Mouse (Mus musculus): Measurements from ENCODE around the gene Asb16. TPM values are rescaled to one million over a fixed set of nuclear protein-coding genes. Genes with fewer than 3 reads are reported as not detected.

Gene Asb16
- polyA plus RNA-seq, 1 experiment from 2014 or later, result 0.08 TPM

DNA sequence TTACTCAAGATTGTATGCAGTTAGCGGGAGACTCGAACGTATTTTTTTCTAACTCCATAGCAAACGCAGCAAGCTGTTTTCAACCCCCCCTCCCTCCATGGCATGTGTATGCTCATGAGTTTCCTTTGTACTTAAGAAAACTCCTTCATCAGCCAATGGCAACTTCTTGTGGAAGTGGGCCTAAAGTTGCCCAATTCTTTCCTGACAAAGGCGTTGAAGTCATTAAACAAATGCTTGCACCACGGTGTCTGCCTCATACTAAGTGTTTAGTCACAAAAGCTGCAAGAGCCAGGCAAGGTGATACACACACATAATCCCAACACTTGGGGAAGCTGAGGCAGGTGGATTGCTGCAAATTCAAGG lies 22.3 kb upstream of the Asb16 start:
- 89% methylated on average over 6 of the region's 6 CpGs for WGBS
- Histone ChIP-seq H3K9me3 (0 out of 2 replicates have a peak, but pooled peaks cover 3% of the 10 kb centered on the region), H3K27me3 (ENCODE audit: insufficient read depth, poor library complexity, severe bottlenecking) (peaks cover 19% of the 10 kb centered on the region), H3K27ac (no peak overlapping the region), H3K4me3 (no peak overlapping the region), H3K36me3 (peaks cover 9% of the 10 kb centered on the region), H3K4me1 (replicated peaks) (peaks cover 35% of the 10 kb centered on the region)
- DNase-seq (ENCODE audit: low spot score), result no peak

GRCm38 (mm10) chr11:102246871-102247270 lies 21.7 kb upstream of the Asb16 start:
- peaks cover 19% of the 10 kb centered on the region for H3K27me3 ChIP-seq (ENCODE audit: insufficient read depth, poor library complexity, severe bottlenecking)
- H3K27ac ChIP-seq, result no peak overlapping the region
- H3K4me3 ChIP-seq, result no peak overlapping the region
- no peak for DNase-seq (ENCODE audit: low spot score)
- peaks cover 15% of the 10 kb centered on the region for H3K36me3 ChIP-seq
- H3K9me3 ChIP-seq, result 0 out of 2 replicates have a peak, but pooled peaks cover under 1% of the 10 kb centered on the region
- WGBS, result 85% methylated on average over 4 of the region's 4 CpGs
- H3K4me1 ChIP-seq (replicated peaks), result peaks cover 35% of the 10 kb centered on the region

DNA sequence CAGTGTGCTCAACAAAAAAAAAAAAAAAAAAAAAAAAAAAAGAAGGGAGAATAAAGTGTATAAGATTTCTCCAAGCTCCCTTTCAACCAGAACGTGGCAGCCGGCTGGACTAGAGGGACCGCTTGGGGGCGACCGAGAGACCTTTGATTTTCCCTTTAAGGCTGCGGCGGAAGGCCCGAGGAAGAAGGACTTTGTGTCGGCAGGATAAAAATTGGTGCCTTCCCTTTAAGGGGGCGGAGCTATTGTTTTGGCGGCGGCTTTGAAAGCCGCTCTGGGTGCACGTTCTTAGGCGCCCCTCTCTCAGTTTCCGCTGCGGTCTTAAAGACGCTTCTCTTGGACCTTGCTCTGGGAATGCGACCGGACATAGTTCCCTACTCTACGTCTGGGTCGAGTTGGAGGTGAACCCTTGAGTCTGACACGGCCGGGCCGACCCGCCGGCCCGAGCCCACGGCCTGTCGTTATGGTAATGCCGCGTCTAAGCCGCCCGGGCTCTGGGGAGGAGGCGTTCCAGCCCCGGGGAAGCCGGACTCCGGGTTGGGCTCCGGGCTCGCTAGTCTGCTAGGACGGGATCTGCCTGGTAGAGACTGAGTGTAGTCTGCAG lies 19.8 kb upstream of the Asb16 start, which contains the start of gene BC030867:
Gene BC030867, plus strand, starts transcription at position 253 of the 601 bp plus-strand sequence.
- H3K27ac ChIP-seq, result peak within 1 kb of the TSS; percentile 89
- DNase-seq (ENCODE audit: low spot score), result peak; percentile 96
- H3K9me3 ChIP-seq, result no peaks in the 10 kb centered on the region
- H3K36me3 ChIP-seq, result peaks cover 29% of the 10 kb centered on the region
- WGBS, result under 1% methylated on average over 41 of the region's 41 CpGs
- peaks cover 35% of the 10 kb centered on the region for H3K4me1 ChIP-seq (replicated peaks)
- H3K27me3 ChIP-seq (ENCODE audit: insufficient read depth, poor library complexity, severe bottlenecking), result peaks cover 19% of the 10 kb centered on the region
- peak within 1 kb of the TSS; percentile 81 for H3K4me3 ChIP-seq

DNA sequence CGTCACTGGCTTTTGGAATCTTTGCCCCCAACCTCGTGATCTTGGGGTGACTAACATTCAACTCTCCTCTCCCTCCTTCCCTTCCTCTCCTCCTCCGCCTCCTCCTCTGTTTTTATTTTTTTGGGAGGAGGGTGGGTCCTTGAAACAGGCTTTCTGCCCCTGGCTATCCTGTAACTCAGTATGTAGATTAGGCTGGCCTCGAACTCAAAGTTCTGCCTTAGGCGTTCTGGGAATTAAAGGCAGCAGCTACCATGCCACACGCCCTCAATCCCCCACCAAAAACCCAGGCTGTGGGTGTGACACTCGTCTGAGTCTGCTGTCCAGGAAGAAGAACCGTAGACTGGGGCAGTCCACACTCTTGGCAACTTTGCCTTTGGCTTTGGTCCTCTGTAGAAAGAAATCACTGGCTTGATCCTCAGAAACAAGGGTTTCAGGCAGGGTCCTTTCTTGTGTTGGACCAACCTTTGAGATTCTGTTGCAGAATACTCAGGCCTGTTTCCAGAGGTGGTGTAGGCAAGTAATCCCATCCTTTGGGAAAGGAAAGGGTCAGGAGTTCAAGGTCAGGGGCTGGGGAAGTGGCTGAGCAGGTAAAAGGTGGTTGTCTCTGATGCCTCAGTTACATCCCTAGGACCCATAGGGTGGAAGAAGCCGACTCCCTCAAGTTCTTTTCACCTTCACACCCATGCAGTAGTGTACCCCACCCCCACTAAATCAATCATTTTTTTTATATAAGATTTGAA lies 19.0 kb upstream of the Asb16 start:
- WGBS, result 12% methylated on average over 9 of the region's 9 CpGs
- H3K4me3 ChIP-seq, result peak overlapping the region; percentile 81
- peaks cover 14% of the 10 kb centered on the region for H3K27me3 ChIP-seq (ENCODE audit: insufficient read depth, poor library complexity, severe bottlenecking)

DNA sequence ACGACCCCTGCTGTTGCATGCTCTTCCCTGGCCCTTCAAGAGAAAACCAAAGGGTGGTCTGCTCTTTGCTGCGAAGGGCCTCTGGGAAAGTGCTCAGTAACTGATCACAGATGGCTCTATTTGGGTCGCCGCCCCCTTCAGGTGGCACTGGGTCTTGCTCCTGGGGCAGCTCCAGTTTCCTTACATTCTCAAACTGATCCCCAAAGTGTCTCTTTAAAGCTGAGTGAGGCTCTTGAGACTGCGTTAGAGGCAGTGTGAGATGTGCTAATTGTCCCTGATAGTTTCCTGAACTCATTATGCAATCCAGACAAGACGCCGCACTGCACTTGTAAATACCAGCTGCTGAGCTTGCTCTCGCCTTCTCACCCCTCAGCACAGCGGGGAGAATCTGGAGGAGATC lies 11.0 kb upstream of the Asb16 start:
- Histone ChIP-seq H3K4me1 (replicated peaks) (peaks cover 12% of the 10 kb centered on the region), H3K9me3 (no peaks in the 10 kb centered on the region), H3K27me3 (ENCODE audit: insufficient read depth, poor library complexity, severe bottlenecking) (no peaks in the 10 kb centered on the region), H3K36me3 (peaks cover 89% of the 10 kb centered on the region), H3K4me3 (no peak overlapping the region), H3K27ac (0 out of 2 replicates have a peak overlapping the region, but pooled peaks have one; percentile 17)
- WGBS, result 46% methylated on average over 9 of the region's 9 CpGs
- peak; percentile 35 for DNase-seq (ENCODE audit: low spot score)

More for the DNA sequence above, 19.0 kb upstream of the Asb16 start:
- Histone ChIP-seq H3K27ac (peak overlapping the region; percentile 89), H3K4me1 (replicated peaks) (peaks cover 33% of the 10 kb centered on the region), H3K36me3 (peaks cover 37% of the 10 kb centered on the region), H3K9me3 (no peaks in the 10 kb centered on the region)
- no peak for DNase-seq (ENCODE audit: low spot score)

DNA sequence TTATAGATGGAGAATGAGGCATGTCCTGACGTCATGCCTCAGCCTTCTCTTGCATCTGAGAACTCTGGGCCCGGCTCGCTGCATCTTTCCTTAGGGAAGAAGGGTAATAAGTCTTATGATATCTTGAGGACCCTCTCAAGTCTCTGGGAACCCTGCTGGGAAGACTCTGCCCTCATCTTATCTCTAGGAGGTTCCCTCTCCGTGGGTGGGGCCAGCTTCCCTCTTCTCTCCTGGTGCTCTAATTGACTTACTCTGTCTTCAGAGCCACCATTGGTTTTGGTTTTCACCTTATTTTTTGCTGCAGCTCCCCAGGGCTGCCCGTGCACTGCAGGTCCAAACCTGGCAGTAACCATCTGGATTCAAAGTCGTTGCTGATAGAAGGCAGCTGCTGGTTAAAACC lies 10.4 kb upstream of the Asb16 start:
- H3K27ac ChIP-seq, result no peak overlapping the region
- no peak for DNase-seq (ENCODE audit: low spot score)
- H3K9me3 ChIP-seq, result no peaks in the 10 kb centered on the region
- 83% methylated on average over 6 of the region's 6 CpGs for WGBS
- H3K4me1 ChIP-seq (replicated peaks), result peaks cover 12% of the 10 kb centered on the region
- no peak overlapping the region for H3K4me3 ChIP-seq
- H3K27me3 ChIP-seq (ENCODE audit: insufficient read depth, poor library complexity, severe bottlenecking), result no peaks in the 10 kb centered on the region
- peaks cover 93% of the 10 kb centered on the region for H3K36me3 ChIP-seq

GRCm38 (mm10) chr11:102258521-102258920 lies 10.0 kb upstream of the Asb16 start:
- Histone ChIP-seq H3K4me1 (replicated peaks) (peaks cover 12% of the 10 kb centered on the region), H3K9me3 (no peaks in the 10 kb centered on the region), H3K27me3 (ENCODE audit: insufficient read depth, poor library complexity, severe bottlenecking) (no peaks in the 10 kb centered on the region), H3K27ac (no peak overlapping the region), H3K36me3 (peaks cover 92% of the 10 kb centered on the region), H3K4me3 (no peak overlapping the region)
- DNase-seq (ENCODE audit: low spot score), result no peak
- 87% methylated on average over 3 of the region's 3 CpGs for WGBS

- H3K27ac ChIP-seq, result no peak overlapping the region
- H3K36me3 ChIP-seq, result peaks cover 67% of the 10 kb centered on the region
- peaks cover 15% of the 10 kb centered on the region for H3K4me1 ChIP-seq (replicated peaks)
- no peaks in the 10 kb centered on the region for H3K9me3 ChIP-seq
- DNase-seq (ENCODE audit: low spot score), result no peak
- H3K4me3 ChIP-seq, result no peak overlapping the region
- WGBS, result 96% methylated on average over 7 of the region's 7 CpGs
- no peaks in the 10 kb centered on the region for H3K27me3 ChIP-seq (ENCODE audit: insufficient read depth, poor library complexity, severe bottlenecking)
Observed at GRCm38 (mm10) chr11:102263211-102263610, 5.3 kb upstream of the Asb16 start.

- WGBS, result 64% methylated on average over 14 of the region's 14 CpGs
- Histone ChIP-seq H3K4me3 (no peak overlapping the region), H3K9me3 (no peaks in the 10 kb centered on the region), H3K27me3 (ENCODE audit: insufficient read depth, poor library complexity, severe bottlenecking) (no peaks in the 10 kb centered on the region), H3K27ac (peak overlapping the region; percentile 41; the same call in 1 of the 2 replicates), H3K36me3 (peaks cover 44% of the 10 kb centered on the region), H3K4me1 (replicated peaks) (peaks cover 13% of the 10 kb centered on the region)
- no peak for DNase-seq (ENCODE audit: low spot score)
Observed at GRCm38 (mm10) chr11:102265816-102266215, 2.7 kb upstream of the Asb16 start.

DNA sequence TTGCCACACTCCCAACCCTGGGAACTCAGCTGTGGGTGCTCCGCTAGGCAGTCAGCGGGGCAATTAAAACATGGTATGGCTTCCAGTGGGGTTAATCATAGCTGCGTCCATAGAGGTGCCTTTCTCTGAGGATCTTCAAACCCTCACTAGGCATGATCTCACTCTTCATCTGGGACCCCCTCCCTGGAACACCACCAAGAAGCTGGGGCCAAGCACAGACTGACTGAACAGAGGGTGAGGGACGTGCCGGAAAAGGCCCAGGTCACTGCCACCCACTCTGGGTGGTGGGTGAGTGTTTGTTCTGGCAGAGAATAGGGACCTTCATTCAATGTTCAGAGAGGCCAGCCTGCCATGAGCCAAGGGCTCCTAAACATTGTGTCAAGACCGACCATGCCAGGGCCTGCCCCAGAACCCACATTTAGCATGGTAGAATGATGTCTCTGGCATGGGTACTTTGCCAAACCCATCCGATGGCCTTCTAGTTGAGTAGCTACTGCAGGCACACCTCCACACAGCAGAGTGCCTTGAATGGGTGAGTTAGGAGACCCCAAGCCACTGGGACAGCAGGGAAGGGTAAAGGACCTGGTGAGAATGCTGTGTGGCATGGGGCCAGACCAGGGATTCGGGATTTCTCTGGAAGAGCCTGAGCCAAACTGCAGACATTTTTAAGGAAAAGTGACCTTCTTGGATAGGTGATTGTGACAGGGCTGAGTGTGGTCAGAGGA lies 1.8 kb upstream of the Asb16 start:
- Histone ChIP-seq H3K9me3 (no peaks in the 10 kb centered on the region), H3K27ac (0 out of 2 replicates have a peak overlapping the region, but pooled peaks have one; percentile 19)

GRCm38 (mm10) chr11:102267480-102267879 lies 1.1 kb upstream of the Asb16 start:
- 0 out of 2 replicates have a peak, but pooled peaks cover 5% of the 10 kb centered on the region for H3K27me3 ChIP-seq (ENCODE audit: insufficient read depth, poor library complexity, severe bottlenecking)
- no peak overlapping the region for H3K4me3 ChIP-seq
- WGBS, result 11% methylated on average over 11 of the region's 11 CpGs
- no peaks in the 10 kb centered on the region for H3K9me3 ChIP-seq
- DNase-seq (ENCODE audit: low spot score), result peak; percentile 75
- peaks cover 27% of the 10 kb centered on the region for H3K36me3 ChIP-seq
- H3K4me1 ChIP-seq (replicated peaks), result peaks cover 13% of the 10 kb centered on the region
- H3K27ac ChIP-seq, result 0 out of 2 replicates have a peak overlapping the region, but pooled peaks have one; percentile 19

More for the DNA sequence above, 1.8 kb upstream of the Asb16 start:
- H3K4me1 ChIP-seq (replicated peaks), result peaks cover 13% of the 10 kb centered on the region
- WGBS, result 91% methylated on average over 8 of the region's 8 CpGs
- no peak overlapping the region for H3K4me3 ChIP-seq
- DNase-seq (ENCODE audit: low spot score), result no peak
- no peaks in the 10 kb centered on the region for H3K27me3 ChIP-seq (ENCODE audit: insufficient read depth, poor library complexity, severe bottlenecking)
- H3K36me3 ChIP-seq, result peaks cover 34% of the 10 kb centered on the region

- WGBS, result 1% methylated on average over 33 of the region's 33 CpGs
- Histone ChIP-seq H3K27me3 (ENCODE audit: insufficient read depth, poor library complexity, severe bottlenecking) (peaks cover 43% of the 10 kb centered on the region), H3K27ac (peak overlapping the region; percentile 79), H3K9me3 (no peaks in the 10 kb centered on the region), H3K4me1 (replicated peaks) (peaks cover 20% of the 10 kb centered on the region), H3K36me3 (no peaks in the 10 kb centered on the region), H3K4me3 (peak overlapping the region; percentile 56)
- peak; percentile 74 for DNase-seq (ENCODE audit: low spot score)
Observed at GRCm38 (mm10) chr11:102276411-102276915, 7.9 kb downstream of the Asb16 start.

Measured in hindbrain, embryonic 10.5 days (tissue).